Mouse (Mus musculus) cortical plate, adult 2 months (tissue): ENCODE measurements around the gene Slc7a4. TPM values are rescaled to one million over a fixed set of nuclear protein-coding genes. Genes with fewer than 3 reads are reported as not detected.

Experiments used
- H3K27ac ChIP-seq: fragments of 200-500 bp; 2 replicates; pipeline ENCODE4 v1.5.1; 2012; ENCODE audit warnings: low read length, control low read depth, inconsistent platforms; ENCODE audit not compliant: insufficient read depth
- H3K4me1 ChIP-seq: fragments of 200-500 bp; 2 replicates; pipeline ENCODE4 v1.6.1; 2011; ENCODE audit warnings: low read length; ENCODE audit not compliant: control insufficient read depth, insufficient read depth
- H3K4me3 ChIP-seq: fragments of 200-500 bp; 2 replicates; pipeline ENCODE4 v1.5.1; 2011; ENCODE audit warnings: mild to moderate bottlenecking, low read length, control low read depth; ENCODE audit not compliant: insufficient read depth
- CTCF ChIP-seq: fragments of 200-500 bp; IDR thresholded peaks from 2 replicates; pipeline ENCODE4 v1.5.1; 2011; ENCODE audit warnings: mild to moderate bottlenecking, control low read depth, low read length; ENCODE audit not compliant: insufficient read depth; ENCODE audit errors: extremely low read depth
- POLR2A ChIP-seq: fragments of 200-500 bp; IDR thresholded peaks from 2 replicates; pipeline ENCODE4 v1.6.1; 2011; ENCODE audit warnings: mild to moderate bottlenecking, low read length, control low read depth; ENCODE audit not compliant: insufficient read depth; ENCODE audit errors: extremely low read depth
- polyA plus RNA-seq: library from polyadenylated mRNA; depleted of rRNA; stranded (reverse); fragments of >200 nt; gene quantifications from 2 replicates; pipeline ENCODE4 v1.2.3, GENCODE M21; 2012

Slc7a4 gene
- polyA plus RNA-seq, 1 experiment = 82.5 TPM

DNA sequence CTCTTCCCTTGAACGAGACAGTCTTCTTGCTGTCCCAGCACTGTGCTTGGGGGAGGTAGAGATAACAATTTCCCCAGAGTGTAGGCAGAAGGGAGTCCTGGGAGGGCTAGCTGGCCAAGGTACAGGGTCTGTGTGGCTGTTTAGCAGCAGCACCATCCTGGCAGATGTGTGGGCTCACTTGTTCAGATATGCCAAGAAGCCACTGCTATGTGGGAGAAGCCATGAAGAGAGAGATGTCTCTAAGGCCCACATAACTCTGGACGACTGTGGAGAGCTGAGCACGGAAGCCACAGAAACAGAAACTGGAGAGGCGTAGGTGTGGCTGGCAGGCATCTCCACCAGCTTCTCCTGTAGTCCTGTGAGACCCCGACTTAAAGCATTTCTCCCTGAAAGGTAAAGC lies 22.7 kb upstream of the Slc7a4 start:
- no peak for TF ChIP-seq CTCF
- no peak for TF ChIP-seq POLR2A
- Histone ChIP-seq H3K4me1 (no peaks in the 10 kb centered on the region), H3K27ac (no peak overlapping the region), H3K4me3 (no peak overlapping the region)

DNA sequence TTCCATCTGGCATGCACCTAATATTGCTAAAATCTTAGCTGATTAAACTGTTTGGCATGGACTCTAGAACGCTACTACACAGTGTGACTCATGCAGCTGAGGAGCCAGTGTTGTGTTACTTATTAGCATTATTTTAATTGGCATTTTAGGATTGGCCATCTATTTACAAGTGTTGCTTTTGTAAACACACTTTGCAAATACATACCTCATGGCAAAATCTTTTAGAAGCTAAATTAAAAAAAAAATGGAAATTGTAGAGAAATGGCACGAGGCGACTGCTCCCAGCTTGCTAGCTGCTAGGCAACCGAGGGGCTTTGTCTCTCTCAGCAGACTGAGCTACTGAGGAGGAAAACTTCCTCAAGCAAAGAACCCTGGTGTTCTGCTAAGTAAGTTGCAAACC lies 21.9 kb upstream of the Slc7a4 start:
- no peak for TF ChIP-seq POLR2A
- no peak for TF ChIP-seq CTCF
- Histone ChIP-seq H3K27ac (no peak overlapping the region), H3K4me3 (no peak overlapping the region), H3K4me1 (no peaks in the 10 kb centered on the region)

DNA sequence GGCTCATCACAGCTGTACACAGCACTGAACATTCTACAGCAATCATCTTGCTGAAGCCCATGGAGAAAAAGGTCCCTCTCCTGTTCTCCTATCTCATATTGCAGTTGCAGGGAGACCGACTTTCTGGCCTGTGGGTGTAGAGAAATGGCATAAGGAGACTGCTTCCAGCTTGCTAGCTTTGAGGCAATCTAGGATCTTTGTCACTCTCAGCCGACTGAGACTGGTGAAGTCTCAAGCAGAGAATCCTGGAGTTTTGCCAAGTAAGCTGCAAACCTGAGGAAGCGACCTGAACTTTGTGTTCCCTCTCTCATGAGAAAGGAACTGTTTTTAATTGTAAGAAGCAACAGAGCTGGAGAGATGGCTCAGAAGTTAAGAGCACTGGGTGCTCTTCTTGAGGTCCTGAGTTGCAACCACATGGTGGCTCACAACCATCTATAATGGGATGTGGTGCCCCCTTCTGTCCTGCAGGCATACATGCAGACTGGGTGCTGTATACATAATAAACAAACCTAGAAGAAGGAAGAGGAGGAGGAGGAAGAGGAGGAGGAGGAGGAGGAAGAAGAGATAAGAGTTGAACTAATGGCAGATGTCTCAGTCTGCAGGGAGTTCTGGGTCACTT lies 18.0 kb upstream of the Slc7a4 start:
- Histone ChIP-seq H3K4me3 (no peak overlapping the region), H3K27ac (no peak overlapping the region), H3K4me1 (no peaks in the 10 kb centered on the region)
- peak; percentile 24; the same call in 1 of the 2 replicates for TF ChIP-seq CTCF
- TF ChIP-seq POLR2A = no peak

DNA sequence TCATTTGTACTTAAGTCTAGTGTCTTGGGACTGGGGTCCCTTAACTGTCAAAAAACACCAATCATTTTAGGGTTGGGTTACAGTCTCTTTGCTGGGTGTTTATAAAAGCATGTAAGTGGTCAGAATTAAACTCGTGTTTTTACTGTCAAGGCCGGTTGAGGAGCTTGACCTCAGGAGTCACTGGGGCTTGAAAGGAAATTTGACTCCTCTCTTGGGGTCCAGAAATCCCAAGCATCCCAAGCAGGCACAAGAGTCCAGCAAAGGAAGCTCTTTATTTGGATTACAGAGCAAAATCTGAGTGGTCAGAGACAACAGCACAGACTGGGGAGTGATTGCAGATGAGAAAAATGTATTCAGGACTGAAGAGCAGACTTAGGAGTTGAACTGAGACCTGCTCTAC lies 7.7 kb upstream of the Slc7a4 start:
- Histone ChIP-seq H3K27ac (no peak overlapping the region), H3K4me1 (no peaks in the 10 kb centered on the region), H3K4me3 (no peak overlapping the region)
- TF ChIP-seq CTCF = no peak

DNA sequence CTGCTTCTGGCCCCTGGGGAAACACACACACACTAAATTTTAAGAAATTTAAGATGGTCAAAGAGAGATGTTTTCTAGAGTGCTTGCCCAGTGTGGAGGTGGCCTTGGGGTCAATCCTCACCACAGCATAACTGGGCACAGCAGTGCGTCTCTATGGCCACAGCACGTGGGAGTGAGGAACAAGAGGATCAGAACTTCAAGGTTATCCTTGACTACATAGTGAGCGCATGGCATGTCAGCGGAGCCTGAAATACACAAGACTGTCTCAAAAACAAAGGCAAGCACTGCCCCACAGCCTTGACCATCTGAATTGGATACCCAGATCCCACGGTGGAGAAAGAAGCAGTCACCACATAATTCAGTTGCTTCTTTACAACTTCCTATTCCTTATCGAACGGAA lies 1.5 kb upstream of the Slc7a4 start:
- no peak for TF ChIP-seq CTCF
- TF ChIP-seq POLR2A = no peak

DNA sequence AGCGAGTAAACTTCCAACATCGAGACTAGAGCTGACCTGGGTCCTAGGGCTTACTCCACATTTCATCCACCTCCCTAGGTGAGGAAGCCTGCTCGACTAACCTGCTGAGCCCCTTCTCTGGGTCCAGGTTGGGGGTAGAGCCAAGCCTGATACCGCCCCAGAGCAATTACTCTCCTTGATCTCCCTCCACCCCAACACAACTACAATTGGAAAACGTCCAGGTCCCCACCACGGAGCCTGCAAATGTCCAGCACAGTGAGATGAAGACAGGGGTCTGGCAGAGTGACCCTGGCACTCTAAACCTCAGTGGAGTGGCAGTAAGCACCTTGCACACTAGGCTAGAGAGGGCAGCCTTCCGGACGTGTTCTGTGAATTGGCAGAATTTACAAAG lies 6.2 kb downstream of the Slc7a4 start:
- Histone ChIP-seq H3K27ac (no peak overlapping the region), H3K4me1 (peaks cover 1% of the 10 kb centered on the region; the same call in 1 of the 2 replicates), H3K4me3 (peak overlapping the region; percentile 65)
- TF ChIP-seq POLR2A (no peak), CTCF (no peak)

More for the DNA sequence above, 1.5 kb upstream of the Slc7a4 start:
- Histone ChIP-seq H3K4me3 (no peak overlapping the region), H3K27ac (no peak overlapping the region), H3K4me1 (no peaks in the 10 kb centered on the region)

DNA sequence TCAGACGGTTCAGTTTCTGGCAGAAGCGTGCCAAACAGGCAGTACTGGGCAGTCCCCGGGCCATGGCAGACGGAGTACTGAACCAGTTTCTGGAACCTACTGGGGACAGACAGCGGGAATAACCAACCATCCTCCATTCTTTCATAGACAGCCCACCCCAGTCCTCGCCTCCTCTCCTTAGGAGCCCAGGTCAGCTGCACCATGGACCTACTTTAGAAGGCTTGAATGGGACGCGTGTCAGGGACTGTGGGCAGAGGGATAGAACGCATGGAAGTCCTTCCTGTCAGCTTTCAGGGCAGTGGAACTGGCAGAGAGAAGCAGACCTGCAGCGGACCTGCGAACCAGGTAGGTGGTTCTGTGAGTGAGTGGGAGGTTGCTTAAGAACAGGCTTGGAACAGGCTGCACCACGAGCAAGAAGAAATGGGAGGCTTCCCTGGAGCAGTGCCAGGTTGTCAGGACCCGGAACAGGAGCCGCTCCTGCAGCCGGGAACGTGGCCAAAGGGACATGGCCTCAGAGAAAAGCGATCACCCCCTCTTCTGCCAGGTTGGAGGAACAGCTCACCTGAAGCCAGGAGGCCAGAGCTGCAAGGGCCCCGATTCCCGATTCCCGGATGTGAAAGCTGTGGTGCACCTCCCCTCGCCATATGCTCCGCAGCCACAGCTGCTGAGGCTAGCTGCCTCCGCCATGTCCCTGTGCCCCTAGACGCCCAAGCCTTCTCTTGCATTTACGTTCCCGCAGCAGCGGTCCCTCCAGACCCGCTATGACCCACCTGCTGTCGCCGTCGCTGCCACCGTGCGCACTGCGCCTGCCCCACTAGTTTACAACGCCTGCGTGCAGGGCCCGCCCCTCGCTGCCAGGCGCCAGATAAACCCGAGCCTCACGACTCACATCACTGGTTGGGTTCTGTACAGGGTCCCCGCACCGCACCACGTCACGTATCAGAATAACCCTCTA lies 6.9 kb downstream of the Slc7a4 start:
- Histone ChIP-seq H3K27ac (peak overlapping the region; percentile 66), H3K4me3 (peak overlapping the region; percentile 65), H3K4me1 (peaks cover 1% of the 10 kb centered on the region; the same call in 1 of the 2 replicates)
- TF ChIP-seq POLR2A (peak; percentile 72), CTCF (no peak)

DNA sequence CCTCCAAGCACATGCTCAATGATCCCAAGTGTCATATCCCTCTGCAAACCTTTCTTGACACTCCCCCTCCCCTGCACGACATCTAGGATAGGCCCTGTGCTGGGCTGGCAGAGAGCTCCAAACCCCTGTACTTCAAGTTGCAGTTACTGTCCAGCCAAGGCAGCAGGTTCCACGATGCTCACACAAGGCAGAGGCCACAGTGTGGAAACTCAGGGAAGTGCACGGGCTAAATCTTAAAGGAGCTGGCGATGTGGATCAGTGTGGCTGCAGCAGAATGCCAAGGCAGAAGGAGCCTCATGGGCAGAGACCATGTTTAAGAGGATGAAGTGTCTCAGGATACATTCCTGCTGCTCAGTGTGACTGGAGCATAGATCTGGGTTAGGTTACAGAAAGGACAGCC lies 16.8 kb downstream of the Slc7a4 start:
- Histone ChIP-seq H3K4me1 (peaks cover 10% of the 10 kb centered on the region; the same call in 1 of the 2 replicates), H3K4me3 (no peak overlapping the region), H3K27ac (no peak overlapping the region)
- TF ChIP-seq CTCF (0 out of 2 replicates have a peak, but pooled peaks have one; percentile 14), POLR2A (no peak)

DNA sequence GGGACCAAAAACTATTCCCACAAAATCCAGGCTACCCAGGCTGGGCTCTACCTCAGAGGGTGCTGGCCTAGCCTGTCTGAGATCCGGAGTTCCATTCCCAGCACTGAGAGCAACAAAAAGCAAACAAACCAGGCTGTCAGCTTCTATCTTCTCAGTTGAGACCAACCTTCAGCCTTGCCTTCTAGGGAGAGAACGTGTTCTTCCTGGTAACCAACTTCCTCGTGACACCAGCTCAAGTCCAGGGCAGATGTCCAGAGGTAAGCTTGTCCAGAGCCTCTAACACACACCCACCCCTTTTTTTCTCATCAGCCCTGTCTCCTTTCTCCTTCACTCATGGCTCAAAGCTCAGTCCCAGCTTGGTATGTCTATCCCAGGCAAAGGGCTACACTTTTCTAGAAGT lies 18.2 kb downstream of the Slc7a4 start:
- peaks cover 10% of the 10 kb centered on the region; the same call in 1 of the 2 replicates for H3K4me1 ChIP-seq
- peak overlapping the region; percentile 78 for H3K27ac ChIP-seq
- H3K4me3 ChIP-seq = no peak overlapping the region
- TF ChIP-seq POLR2A (no peak), CTCF (no peak)
